Mouse (Mus musculus): ENCODE results near the gene Lman1l. TPM values are rescaled to one million over a fixed set of nuclear protein-coding genes. Genes with fewer than 3 reads are reported as not detected.

Gene Lman1l
- polyA plus RNA-seq, 2 experiments = not detected

DNA sequence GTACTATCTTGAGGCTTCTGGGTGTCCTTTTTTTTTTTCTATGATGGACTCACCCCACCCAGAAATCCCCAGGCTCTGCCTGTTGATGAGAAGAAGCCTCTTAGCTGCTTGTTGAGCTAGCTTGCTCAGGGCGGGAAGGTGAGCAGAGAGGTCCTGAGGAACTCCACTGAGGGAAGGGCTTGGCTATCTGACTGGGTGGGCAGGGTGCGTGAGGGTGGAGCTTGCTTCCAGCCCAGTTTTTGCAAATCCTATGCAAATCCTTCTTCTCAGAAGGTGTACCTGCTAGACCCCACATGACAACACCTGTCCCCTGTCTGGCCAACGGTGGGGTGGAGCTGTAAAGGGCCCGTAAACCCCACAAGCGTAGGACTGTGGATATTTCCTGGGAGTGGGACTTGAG lies 32.7 kb upstream of the Lman1l start, which contains the start of gene Csk:
Gene Csk (minus strand): TSS at position 349 of the 400 bp plus-strand sequence.
- Histone ChIP-seq H3K4me3 (ENCODE audit: insufficient read depth in 1 of 2, low read depth in 2 of 2, low read length in 2 of 2) (no peak within 1 kb of the TSS), H3K4me1 (replicated peaks; ENCODE audit: control insufficient read depth in 2 of 2, insufficient read depth in 2 of 2, low read length in 1 of 2) (peaks cover 0 to 14% of the 10 kb centered on the region in 2 experiments; a peak in 3 of 4 replicates), H3K9me3 (ENCODE audit: control insufficient read depth, low read length) (no peaks in the 10 kb centered on the region), H3K27me3 (ENCODE audit: control insufficient read depth, insufficient read depth, low read length) (no peaks in the 10 kb centered on the region), H3K4me2 (ENCODE audit: low read depth) (no peak within 1 kb of the TSS), H3K27ac (no peak within 1 kb of the TSS), H3K36me3 (replicated peaks; ENCODE audit: control insufficient read depth, insufficient read depth, low read depth) (no peaks in the 10 kb centered on the region), H3K9ac (replicated peaks) (no peak within 1 kb of the TSS)
- no peak for TF ChIP-seq CTCF (IDR thresholded peaks at IDR 0.05; ENCODE audit: low read depth)
- ATAC-seq (ENCODE audit: insufficient read depth) (no peak), DNase-seq (ENCODE audit: low read depth in 3 of 3, low spot score in 3 of 3) (no peak)
- WGBS (ENCODE audit: insufficient replicate concordance) = 65% methylated on average over 5 of the region's 5 CpGs

GRCm38 (mm10) chr9:57652855-57653254 lies 32.3 kb upstream of the Lman1l start:
- Histone ChIP-seq H3K27ac (no peak overlapping the region), H3K27me3 (ENCODE audit: control insufficient read depth, insufficient read depth, low read length) (no peaks in the 10 kb centered on the region), H3K4me3 (ENCODE audit: insufficient read depth in 1 of 2, low read depth in 2 of 2, low read length in 2 of 2) (no peak overlapping the region), H3K4me2 (ENCODE audit: low read depth) (no peak overlapping the region), H3K9me3 (ENCODE audit: control insufficient read depth, low read length) (no peaks in the 10 kb centered on the region), H3K9ac (replicated peaks) (no peak overlapping the region), H3K4me1 (replicated peaks; ENCODE audit: control insufficient read depth in 2 of 2, insufficient read depth in 2 of 2, low read length in 1 of 2) (peaks cover 0 to 16% of the 10 kb centered on the region in 2 experiments; a peak in 3 of 4 replicates), H3K36me3 (replicated peaks; ENCODE audit: control insufficient read depth, insufficient read depth, low read depth) (no peaks in the 10 kb centered on the region)
- no peak for ATAC-seq (ENCODE audit: insufficient read depth)
- 73% methylated on average over 3 of the region's 3 CpGs for WGBS (ENCODE audit: insufficient replicate concordance)
- DNase-seq (ENCODE audit: low read depth in 3 of 3, low spot score in 3 of 3) = no peak
- TF ChIP-seq EP300 (IDR thresholded peaks at IDR 0.05; ENCODE audit: low read depth) (no peak), CTCF (IDR thresholded peaks at IDR 0.05; ENCODE audit: low read depth) (no peak)

DNA sequence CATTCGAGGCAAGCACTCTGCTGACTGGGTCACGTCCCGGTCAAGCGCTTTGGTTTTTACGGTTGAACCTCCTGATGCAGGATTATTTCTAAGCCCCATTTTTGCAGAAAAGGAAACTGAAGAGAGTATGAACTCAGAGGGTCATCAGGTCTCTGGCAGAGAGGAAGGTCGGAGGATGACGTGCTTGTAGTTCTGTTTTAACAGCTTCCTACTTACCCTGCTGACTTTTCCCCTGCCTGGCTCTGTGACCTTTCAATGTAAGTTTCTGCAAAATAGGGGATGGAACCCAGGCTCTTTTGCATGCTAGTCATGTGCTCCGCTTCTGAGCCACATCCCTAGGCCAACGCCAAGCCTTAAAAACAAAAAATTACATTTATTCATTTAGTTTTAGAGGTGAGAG lies 31.8 kb upstream of the Lman1l start:
- ATAC-seq (ENCODE audit: insufficient read depth) = no peak
- Histone ChIP-seq H3K27me3 (ENCODE audit: control insufficient read depth, insufficient read depth, low read length) (no peaks in the 10 kb centered on the region), H3K27ac (no peak overlapping the region), H3K4me2 (ENCODE audit: low read depth) (no peak overlapping the region), H3K9ac (replicated peaks) (no peak overlapping the region), H3K4me1 (replicated peaks; ENCODE audit: control insufficient read depth in 2 of 2, insufficient read depth in 2 of 2, low read length in 1 of 2) (peaks cover 0 to 20% of the 10 kb centered on the region in 2 experiments; a peak in 3 of 4 replicates), H3K36me3 (replicated peaks; ENCODE audit: control insufficient read depth, insufficient read depth, low read depth) (no peaks in the 10 kb centered on the region), H3K4me3 (ENCODE audit: insufficient read depth in 1 of 2, low read depth in 2 of 2, low read length in 2 of 2) (no peak overlapping the region), H3K9me3 (ENCODE audit: control insufficient read depth, low read length) (no peaks in the 10 kb centered on the region)
- no peak for DNase-seq (ENCODE audit: low read depth in 3 of 3, low spot score in 3 of 3)
- 59% methylated on average over 9 of the region's 9 CpGs for WGBS (ENCODE audit: insufficient replicate concordance)
- TF ChIP-seq CTCF (IDR thresholded peaks at IDR 0.05; ENCODE audit: low read depth) (no peak), EP300 (IDR thresholded peaks at IDR 0.05; ENCODE audit: low read depth) (no peak)

DNA sequence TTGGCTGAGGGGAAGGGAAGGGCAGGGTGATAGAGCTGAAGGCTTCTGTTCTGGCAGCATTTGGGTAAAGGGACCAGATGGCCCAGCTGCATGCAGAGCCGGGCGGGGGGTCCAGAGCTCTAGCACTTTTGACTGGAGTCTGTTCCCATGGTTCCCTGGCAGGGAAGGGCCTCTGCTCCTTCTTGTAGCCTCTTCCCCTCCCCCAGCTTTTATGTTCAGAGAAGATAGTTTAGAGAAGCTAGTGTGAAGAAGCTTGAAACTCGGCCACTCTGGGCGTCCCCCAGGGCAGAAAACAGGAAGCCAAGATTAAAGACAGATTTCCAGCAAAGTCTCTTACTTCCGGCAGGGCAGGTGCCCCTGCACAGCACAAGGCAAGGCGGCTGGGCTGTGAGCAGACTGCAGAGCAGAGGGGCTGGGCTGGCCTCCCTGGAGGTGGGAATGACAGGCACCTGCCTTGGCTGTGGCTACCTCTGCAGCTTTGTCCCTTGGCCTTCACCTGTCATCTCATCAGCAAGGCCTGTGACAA lies 30.3 kb upstream of the Lman1l start:
- Histone ChIP-seq H3K9ac (replicated peaks) (no peak overlapping the region), H3K4me3 (ENCODE audit: insufficient read depth in 1 of 2, low read depth in 2 of 2, low read length in 2 of 2) (no peak overlapping the region), H3K9me3 (ENCODE audit: control insufficient read depth, low read length) (no peaks in the 10 kb centered on the region), H3K4me2 (ENCODE audit: low read depth) (no peak overlapping the region), H3K36me3 (replicated peaks; ENCODE audit: control insufficient read depth, insufficient read depth, low read depth) (no peaks in the 10 kb centered on the region), H3K27ac (no peak overlapping the region), H3K4me1 (replicated peaks; ENCODE audit: control insufficient read depth in 2 of 2, insufficient read depth in 2 of 2, low read length in 1 of 2) (peaks cover 3 to 29% of the 10 kb centered on the region in 2 experiments; a peak in 3 of 4 replicates), H3K27me3 (ENCODE audit: control insufficient read depth, insufficient read depth, low read length) (no peaks in the 10 kb centered on the region)
- no peak for TF ChIP-seq CTCF (IDR thresholded peaks at IDR 0.05; ENCODE audit: low read depth)
- no peak for TF ChIP-seq EP300 (IDR thresholded peaks at IDR 0.05; ENCODE audit: low read depth)
- 14% methylated on average over 6 of the region's 6 CpGs for WGBS (ENCODE audit: insufficient replicate concordance)
- DNase-seq (ENCODE audit: low read depth in 3 of 3, low spot score in 3 of 3) (no peak), ATAC-seq (ENCODE audit: insufficient read depth) (no peak)

DNA sequence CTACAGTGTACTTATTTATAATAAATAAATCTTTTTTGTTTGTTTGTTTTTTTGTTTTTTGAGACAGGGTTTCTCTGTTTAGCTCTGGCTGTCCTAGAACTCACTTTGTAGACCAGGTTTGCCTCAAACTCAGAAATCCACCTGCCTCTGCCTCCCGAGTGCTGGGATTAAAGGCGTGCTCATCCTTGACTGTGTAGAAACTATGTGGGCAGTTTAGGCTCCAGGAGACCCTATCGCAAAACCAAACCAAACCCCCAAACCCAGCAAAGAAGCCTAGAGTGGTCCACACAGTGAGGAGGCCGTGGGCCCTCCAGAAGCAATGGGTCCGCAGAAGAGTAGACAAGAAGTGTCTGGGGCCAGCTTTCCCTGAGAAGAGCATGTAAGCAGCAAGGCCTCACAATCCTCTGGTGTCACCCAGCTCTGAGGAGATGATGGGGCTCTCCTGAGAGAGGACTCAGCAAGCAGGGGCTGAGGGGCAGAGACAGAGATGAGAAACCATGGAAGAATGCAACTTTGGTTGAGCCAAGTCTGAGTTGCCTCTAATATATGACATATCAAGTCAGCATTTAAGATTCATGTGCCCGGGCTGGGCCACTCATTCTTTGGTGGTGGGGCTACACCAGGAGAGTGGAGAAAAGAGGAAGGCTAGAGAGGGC lies 29.7 kb upstream of the Lman1l start:
- H3K27me3 ChIP-seq (ENCODE audit: control insufficient read depth, insufficient read depth, low read length) = no peaks in the 10 kb centered on the region
- 64% methylated on average over 6 of the region's 6 CpGs for WGBS (ENCODE audit: insufficient replicate concordance)
- no peak overlapping the region for H3K9ac ChIP-seq (replicated peaks)
- no peaks in the 10 kb centered on the region for H3K9me3 ChIP-seq (ENCODE audit: control insufficient read depth, low read length)
- H3K4me1 ChIP-seq (replicated peaks; ENCODE audit: control insufficient read depth in 2 of 2, insufficient read depth in 2 of 2, low read length in 1 of 2) = peaks cover 3 to 31% of the 10 kb centered on the region in 2 experiments; a peak in 3 of 4 replicates
- H3K27ac ChIP-seq = no peak overlapping the region
- no peaks in the 10 kb centered on the region for H3K36me3 ChIP-seq (replicated peaks; ENCODE audit: control insufficient read depth, insufficient read depth, low read depth)
- ATAC-seq (ENCODE audit: insufficient read depth) = no peak
- TF ChIP-seq EP300 (IDR thresholded peaks at IDR 0.05; ENCODE audit: low read depth) (no peak), CTCF (IDR thresholded peaks at IDR 0.05; ENCODE audit: low read depth) (no peak)
- no peak overlapping the region for H3K4me3 ChIP-seq (ENCODE audit: insufficient read depth in 1 of 2, low read depth in 2 of 2, low read length in 2 of 2)
- H3K4me2 ChIP-seq (ENCODE audit: low read depth) = no peak overlapping the region
- DNase-seq (ENCODE audit: low read depth in 3 of 3, low spot score in 3 of 3) = no peak
